Mouse (Mus musculus) R1 (cell line): Measurements from ENCODE around the gene Bcar1.

Experiments
- DNase-seq: peaks from one replicate; pipeline ENCODE4 v3.0.0-alpha.2; 2018; ENCODE audit warnings: low read depth, low spot score

Gene Bcar1

GRCm38 (mm10) chr8:111739604-111740003 lies 4.0 kb downstream of the Bcar1 start:
- DNase-seq = peak; percentile 79

GRCm38 (mm10) chr8:111738867-111739266 lies 4.7 kb downstream of the Bcar1 start:
- no peak for DNase-seq

GRCm38 (mm10) chr8:111736321-111736720 lies 7.3 kb downstream of the Bcar1 start:
- no peak for DNase-seq

GRCm38 (mm10) chr8:111735791-111736190 lies 7.8 kb downstream of the Bcar1 start:
- no peak for DNase-seq

- DNase-seq = no peak
Measured at GRCm38 (mm10) chr8:111735335-111735761, 8.3 kb downstream of the Bcar1 start.

- DNase-seq = no peak
Measured at GRCm38 (mm10) chr8:111734244-111734960, 9.2 kb downstream of the Bcar1 start.

GRCm38 (mm10) chr8:111733581-111734243 lies 9.9 kb downstream of the Bcar1 start:
- peak; percentile 93 for DNase-seq

- DNase-seq = no peak
Measured at GRCm38 (mm10) chr8:111732406-111733085, 11.1 kb downstream of the Bcar1 start.

GRCm38 (mm10) chr8:111732004-111732403 lies 11.6 kb downstream of the Bcar1 start:
- peak; percentile 88 for DNase-seq

GRCm38 (mm10) chr8:111731231-111731977 lies 12.2 kb downstream of the Bcar1 start:
- DNase-seq = peak; percentile 68

GRCm38 (mm10) chr8:111729233-111730170 lies 14.1 kb downstream of the Bcar1 start:
- DNase-seq = no peak

GRCm38 (mm10) chr8:111728481-111728880 lies 15.1 kb downstream of the Bcar1 start:
- DNase-seq = no peak

- DNase-seq = no peak
Measured at GRCm38 (mm10) chr8:111727553-111727952, 16.1 kb downstream of the Bcar1 start.

GRCm38 (mm10) chr8:111726102-111726900 lies 17.3 kb downstream of the Bcar1 start:
- no peak for DNase-seq

GRCm38 (mm10) chr8:111725341-111725740 lies 18.3 kb downstream of the Bcar1 start:
- DNase-seq = no peak

- no peak for DNase-seq
Measured at GRCm38 (mm10) chr8:111720115-111720544, 23.5 kb downstream of the Bcar1 start.

GRCm38 (mm10) chr8:111718937-111719336 lies 24.7 kb downstream of the Bcar1 start:
- DNase-seq = no peak

- DNase-seq = peak; percentile 72
Measured at GRCm38 (mm10) chr8:111717866-111718265, 25.7 kb downstream of the Bcar1 start.

GRCm38 (mm10) chr8:111717488-111717792 lies 26.2 kb downstream of the Bcar1 start:
- no peak for DNase-seq
